ENCODE assay signal across 23 mouse cellular contexts in the genomic region with DNA sequence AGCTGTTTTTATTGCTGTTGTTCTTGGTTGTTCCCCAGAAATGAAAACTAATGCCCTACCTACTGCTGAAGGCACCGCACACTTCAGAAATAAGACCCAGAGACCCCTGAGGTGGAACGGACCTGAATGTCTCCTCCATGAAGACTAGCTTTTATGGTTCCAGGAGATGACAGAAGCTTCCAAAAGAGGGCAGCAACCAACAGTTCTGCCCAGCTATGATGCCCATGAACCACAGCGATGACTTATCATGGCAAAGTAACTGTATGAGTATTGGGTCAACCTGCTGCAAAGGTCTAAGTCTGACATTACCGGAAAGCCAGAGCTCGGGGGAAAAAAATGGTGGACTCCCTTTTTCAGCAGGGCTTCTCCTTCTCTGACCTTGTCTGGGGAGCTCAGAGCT. TPM values are rescaled to one million over a fixed set of nuclear protein-coding genes. Genes with fewer than 3 reads are reported as not detected.
A peak's percentile ranks its signal among the peaks of the same experiment; 100 is the strongest.
DNase-seq lines count a peak whose midpoint lies in the region; ATAC-seq and TF ChIP-seq lines count a peak whose summit lies in the region.
"Had no signal": no experiment of that assay in that cellular context is flagged by ENCODE, and none has a peak within 500 bp of the region (broad histone marks: within the 10 kb centered on the region; RNA-seq: fewer than 3 reads in every experiment).

No protein-coding gene starts in this region.

- no peak for ATAC-seq in Patski
- ATAC-seq: forebrain, embryonic 14.5 days; intestine, embryonic 15.5 days had no signal

- DNase-seq in gastrocnemius, adult 2 months: no peak
- no peak for DNase-seq in gastrocnemius, postnatal 36 days
- no peak for DNase-seq in layer of hippocampus, adult 2 months (ENCODE audit: low spot score in 2 of 2)
- DNase-seq in layer of hippocampus, adult 8-10 months (ENCODE audit: low spot score in 2 of 2): no peak
- peak; percentile 55 for DNase-seq in 3T3-L1 (ENCODE audit: low read depth, low spot score)
- DNase-seq in Patski (ENCODE audit: low read depth, low spot score): no peak
- no peak for DNase-seq in cerebellum, adult 18-20 months
- DNase-seq: B cell, adult 2 months; cerebellum, adult 11 months; heart, adult 18-20 months; heart, postnatal 10 days; kidney, postnatal 36 days; lung, postnatal 4 days; thymus, postnatal 25 days had no signal

- intact Hi-C loops in gastrocnemius, adult 2 months (cut with DNase I): no loop called here
- intact Hi-C loops in gastrocnemius, postnatal 36 days (cut with DNase I): no loop called here

- in situ Hi-C loops in Patski (cut with MboI; ENCODE audit: low pct_unique_long_range_greater_than_20kb): no loop called here

- no peak overlapping the region for H3K4me3 ChIP-seq in gastrocnemius, adult 2 months
- H3K4me3 ChIP-seq in layer of hippocampus, adult 2 months: no peak overlapping the region
- H3K4me3 ChIP-seq: erythroblast, embryonic 14.5 days; hindbrain, embryonic 13.5 days; intestine, embryonic 15.5 days; liver, embryonic 15.5 days; midbrain, embryonic 12.5 days; myocyte; neural tube, embryonic 15.5 days had no signal

- peak; percentile 34; the same call in 1 of the 2 replicates for TF ChIP-seq CTCF in gastrocnemius, adult 2 months (IDR thresholded peaks at IDR 0.05)
- peak; percentile 63 for TF ChIP-seq CTCF in layer of hippocampus, adult 2 months (conservative IDR thresholded peaks at IDR 0.05)
- TF ChIP-seq CTCF in Patski (IDR thresholded peaks at IDR 0.05): peak; percentile 58

- no peak overlapping the region for H3K27ac ChIP-seq in gastrocnemius, adult 2 months
- no peak overlapping the region for H3K27ac ChIP-seq in layer of hippocampus, adult 2 months
- H3K27ac ChIP-seq: hindbrain, embryonic 13.5 days; intestine, embryonic 15.5 days; liver, embryonic 15.5 days; midbrain, embryonic 12.5 days; neural tube, embryonic 15.5 days had no signal

- POLR2A ChIA-PET in Patski (lab: Charles Lee): no interaction called here

- CTCF ChIA-PET in Patski (lab: Charles Lee): interaction anchor here (1.2 to 4.3 kb wide), 4 partner anchors 10 to 79 kb away, joined by 4 to 36 read pairs (median 6); no protein-coding TSS in a partner anchor

- no peaks in the 10 kb centered on the region for H3K27me3 ChIP-seq in Patski
- H3K27me3 ChIP-seq: hindbrain, embryonic 13.5 days; intestine, embryonic 15.5 days; liver, embryonic 15.5 days; midbrain, embryonic 12.5 days; neural tube, embryonic 15.5 days had no signal

RNA-seq across cellular contexts. Expression of gene Gm10382, which starts 10.2 kb away (rescaled TPM):
- not detected for total RNA-seq in gastrocnemius, adult 2 months (2021)
- total RNA-seq in gastrocnemius, postnatal 36 days (2021): under 1 TPM in 1 of 2 experiments, not detected in 1; 0.20 TPM
- not detected for total RNA-seq in layer of hippocampus, adult 2 months (2021)
- under 1 TPM in 2 of 4 experiments, not detected in 2; 0.27 to 0.72 TPM for total RNA-seq in layer of hippocampus, adult 8-10 months (2022)
- polyA plus RNA-seq in Patski (2021): 4.1 TPM
- total RNA-seq: heart, postnatal 10 days had no signal
- polyA plus RNA-seq: embryonic facial prominence, embryonic 11.5 days had no signal

RNA-seq across cellular contexts. Expression of gene Ubc, which starts 11.1 kb away (rescaled TPM):
- 1,000 to 10,000 TPM; 1,479 to 2,293 TPM for total RNA-seq in gastrocnemius, adult 2 months (2021)
- 1,000 to 10,000 TPM; 1,061 to 1,578 TPM for total RNA-seq in gastrocnemius, postnatal 36 days (2021)
- 100 to 1,000 TPM; 713 to 818 TPM for total RNA-seq in layer of hippocampus, adult 2 months (2021)
- total RNA-seq in layer of hippocampus, adult 8-10 months (2022): 100 to 1,000 TPM; 769 to 857 (median 823) TPM
- 1,637 TPM for polyA plus RNA-seq in Patski (2021)

RNA-seq across cellular contexts. Expression of gene Scarb1, which starts 38.0 kb away (rescaled TPM):
- 10 to 100 TPM; 11.8 to 16.9 TPM for total RNA-seq in gastrocnemius, adult 2 months (2021)
- 10 to 100 TPM; 20.3 to 20.5 TPM for total RNA-seq in gastrocnemius, postnatal 36 days (2021)
- 10 to 100 TPM; 34.5 to 35.1 TPM for total RNA-seq in layer of hippocampus, adult 2 months (2021)
- total RNA-seq in layer of hippocampus, adult 8-10 months (2022): 10 to 100 TPM; 27.9 to 38.7 (median 34.3) TPM
- polyA plus RNA-seq in Patski (2021): 59.7 TPM

RNA-seq across cellular contexts. Expression of gene Dhx37, which starts 55.0 kb away (rescaled TPM):
- total RNA-seq in gastrocnemius, adult 2 months (2021): 1 to 10 TPM; 4.3 to 4.4 TPM
- total RNA-seq in gastrocnemius, postnatal 36 days (2021): 1 to 10 TPM; 3.4 to 4.3 TPM
- 10 to 100 TPM; 15.2 to 15.6 TPM for total RNA-seq in layer of hippocampus, adult 2 months (2021)
- 10 to 100 TPM; 13.2 to 13.5 (median 13.4) TPM for total RNA-seq in layer of hippocampus, adult 8-10 months (2022)
- polyA plus RNA-seq in Patski (2021): 42.0 TPM
